In the genomic region with DNA sequence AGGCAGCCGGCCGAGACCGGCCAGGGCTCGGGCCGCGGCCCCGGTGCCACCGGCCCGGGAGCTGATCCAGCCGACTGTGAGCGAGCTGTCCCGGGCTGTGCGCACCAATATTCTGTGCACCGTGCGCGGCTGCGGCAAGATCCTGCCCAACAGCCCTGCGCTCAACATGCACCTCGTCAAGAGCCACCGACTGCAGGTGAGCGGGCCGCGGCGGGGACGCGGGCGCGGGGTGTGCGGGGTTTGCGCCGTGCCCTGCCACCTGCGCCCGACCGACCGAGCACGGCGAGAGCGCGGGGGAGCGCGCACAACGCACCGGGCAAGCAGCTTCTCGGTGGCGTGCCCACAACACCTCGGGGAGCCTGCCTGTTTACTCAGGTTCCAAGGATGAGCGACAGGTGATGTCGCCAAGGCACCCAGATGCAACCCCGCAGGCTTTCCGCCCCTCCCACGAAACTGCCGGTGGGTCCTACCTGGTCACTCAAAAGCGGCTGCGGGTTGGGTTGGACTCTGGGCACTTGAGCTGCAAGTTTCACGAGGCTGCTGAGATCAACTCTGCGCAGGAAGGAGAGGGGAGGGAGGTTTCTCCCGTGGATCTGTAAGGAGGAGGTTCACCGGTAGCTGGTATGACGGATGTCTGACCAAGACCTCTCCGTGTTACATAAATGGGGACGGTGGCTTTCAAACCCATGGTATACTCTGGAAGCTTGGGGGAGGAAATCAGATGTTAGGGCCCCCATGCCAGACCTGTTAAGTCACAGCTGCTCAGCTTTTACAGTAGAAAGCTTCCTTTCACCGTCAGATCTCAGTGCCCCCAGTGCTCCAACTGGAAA, we compare ENCODE assay signal across 8 mouse cellular contexts. TPM values are rescaled to one million over a fixed set of nuclear protein-coding genes. Genes with fewer than 3 reads are reported as not detected.
A peak's percentile ranks its signal among the peaks of the same experiment; 100 is the strongest.
DNase-seq lines count a peak whose midpoint lies in the region; ATAC-seq lines count a peak whose summit lies in the region.

No protein-coding gene starts in this region.

- peak overlapping the region; percentile 95 for H3K4me3 ChIP-seq in intestine, embryonic 15.5 days (replicated peaks)
- peak overlapping the region; percentile 99 for H3K4me3 ChIP-seq in liver, embryonic 11.5 days (ENCODE audit: low read depth, low read length)
- H3K4me3 ChIP-seq in midbrain, embryonic 16.5 days (ENCODE audit: low read depth, low read length): peak overlapping the region; percentile 69
- H3K4me3 ChIP-seq in stomach, embryonic 15.5 days (replicated peaks): peak overlapping the region; percentile 94

- no peaks in the 10 kb centered on the region for H3K9me3 ChIP-seq in intestine, embryonic 15.5 days
- H3K9me3 ChIP-seq in liver, embryonic 11.5 days (ENCODE audit: control insufficient read depth, low read length): no peaks in the 10 kb centered on the region
- H3K9me3 ChIP-seq in midbrain, embryonic 16.5 days (replicated peaks; ENCODE audit: control insufficient read depth, low read length, poor library complexity, severe bottlenecking): no peaks in the 10 kb centered on the region
- H3K9me3 ChIP-seq in stomach, embryonic 15.5 days: no peaks in the 10 kb centered on the region

- under 1% methylated on average over 62 of the region's 62 CpGs for WGBS in intestine, embryonic 15.5 days
- WGBS in liver, embryonic 11.5 days: under 1% methylated on average over 60 of the region's 62 CpGs
- WGBS in midbrain, embryonic 16.5 days: under 1% methylated on average over 62 of the region's 62 CpGs
- WGBS in stomach, embryonic 15.5 days: under 1% methylated on average over 62 of the region's 62 CpGs

- no peaks in the 10 kb centered on the region for H3K27me3 ChIP-seq in intestine, embryonic 15.5 days (replicated peaks)
- no peaks in the 10 kb centered on the region for H3K27me3 ChIP-seq in liver, embryonic 11.5 days (replicated peaks; ENCODE audit: control insufficient read depth, insufficient read depth, low read length)
- H3K27me3 ChIP-seq in midbrain, embryonic 16.5 days (ENCODE audit: control insufficient read depth, insufficient read depth, low read depth, low read length): no peaks in the 10 kb centered on the region
- H3K27me3 ChIP-seq in stomach, embryonic 15.5 days (replicated peaks): no peaks in the 10 kb centered on the region

- H3K36me3 ChIP-seq in intestine, embryonic 15.5 days: no peaks in the 10 kb centered on the region
- H3K36me3 ChIP-seq in liver, embryonic 11.5 days (ENCODE audit: control insufficient read depth, insufficient read depth, low read length): no peaks in the 10 kb centered on the region; the same call in 1 of the 2 replicates
- no peaks in the 10 kb centered on the region for H3K36me3 ChIP-seq in midbrain, embryonic 16.5 days (ENCODE audit: control insufficient read depth, insufficient read depth, low read length)
- H3K36me3 ChIP-seq in stomach, embryonic 15.5 days: no peaks in the 10 kb centered on the region

- peak; percentile 11 for DNase-seq in embryo, embryonic 10 days (ENCODE audit: low spot score)
- DNase-seq in embryo, embryonic 9.5 days (ENCODE audit: extremely low spot score): no peak
- DNase-seq in cerebellum, adult 9-10 months: peak; percentile 58
- peak; percentile 58 to 64 for DNase-seq in frontal cortex, postnatal 36 days (ENCODE audit: low spot score in 2 of 2)
- DNase-seq in liver, embryonic 11.5 days (ENCODE audit: low spot score): peak; percentile 55

- peak overlapping the region; percentile 96 for H3K4me2 ChIP-seq in intestine, embryonic 15.5 days (replicated peaks)
- H3K4me2 ChIP-seq in liver, embryonic 11.5 days: peak overlapping the region; percentile 95
- peak overlapping the region; percentile 81 for H3K4me2 ChIP-seq in midbrain, embryonic 16.5 days (ENCODE audit: low read length)
- H3K4me2 ChIP-seq in stomach, embryonic 15.5 days: peak overlapping the region; percentile 94

- peak overlapping the region; percentile 74 for H3K9ac ChIP-seq in intestine, embryonic 15.5 days
- peak overlapping the region; percentile 89 for H3K9ac ChIP-seq in liver, embryonic 11.5 days (ENCODE audit: low read depth, low read length)
- peak overlapping the region; percentile 90 for H3K9ac ChIP-seq in midbrain, embryonic 16.5 days (ENCODE audit: low read depth, low read length)
- peak overlapping the region; percentile 73 for H3K9ac ChIP-seq in stomach, embryonic 15.5 days

- peaks cover 13% of the 10 kb centered on the region for H3K4me1 ChIP-seq in intestine, embryonic 15.5 days (replicated peaks)
- peaks cover 45% of the 10 kb centered on the region for H3K4me1 ChIP-seq in liver, embryonic 11.5 days (replicated peaks; ENCODE audit: control insufficient read depth, insufficient read depth, low read length)
- H3K4me1 ChIP-seq in midbrain, embryonic 16.5 days (ENCODE audit: control insufficient read depth, insufficient read depth, low read length): peaks cover 14% of the 10 kb centered on the region
- H3K4me1 ChIP-seq in stomach, embryonic 15.5 days: peaks cover 17% of the 10 kb centered on the region

- peak; percentile 76 for ATAC-seq in intestine, embryonic 15.5 days
- ATAC-seq in liver, embryonic 11.5 days (replicated peaks; ENCODE audit: low FRiP score): peak; percentile 40
- ATAC-seq in midbrain, embryonic 16.5 days: peak; percentile 78
- peak; percentile 67 for ATAC-seq in stomach, embryonic 15.5 days (ENCODE audit: insufficient read depth, low FRiP score, low read depth)

- 0 out of 2 replicates have a peak overlapping the region, but pooled peaks have one; percentile 23 for H3K27ac ChIP-seq in intestine, embryonic 15.5 days
- H3K27ac ChIP-seq in liver, embryonic 11.5 days (ENCODE audit: low read depth, low read length): peak overlapping the region; percentile 53
- peak overlapping the region; percentile 66 for H3K27ac ChIP-seq in midbrain, embryonic 16.5 days (ENCODE audit: low read length)
- H3K27ac ChIP-seq in stomach, embryonic 15.5 days: no peak overlapping the region

RNA-seq across cellular contexts. Expression of a gene that starts 0.6 kb away (rescaled TPM):
- polyA plus RNA-seq in intestine, embryonic 15.5 days (2015; fragmentation: Nextera tagmentation; extraction: Ambion mirVana): 9.5 and 10.2 TPM in 2 replicates
- 13.1 and 13.3 TPM in 2 replicates for polyA plus RNA-seq in liver, embryonic 11.5 days (2014; fragmentation: Nextera tagmentation; extraction: Ambion mirVana)
- 20.4 and 20.8 TPM in 2 replicates for polyA plus RNA-seq in midbrain, embryonic 16.5 days (2015; fragmentation: Nextera tagmentation; extraction: Ambion mirVana)
- polyA plus RNA-seq in stomach, embryonic 15.5 days (2015; fragmentation: Nextera tagmentation; extraction: Ambion mirVana): 8.9 and 10.0 TPM in 2 replicates

RNA-seq across cellular contexts. Expression of a gene that starts 22.2 kb away (rescaled TPM):
- polyA plus RNA-seq in intestine, embryonic 15.5 days (2015; fragmentation: Nextera tagmentation; extraction: Ambion mirVana): 24.5 and 29.5 TPM in 2 replicates
- 53.9 and 56.9 TPM in 2 replicates for polyA plus RNA-seq in liver, embryonic 11.5 days (2014; fragmentation: Nextera tagmentation; extraction: Ambion mirVana)
- polyA plus RNA-seq in midbrain, embryonic 16.5 days (2015; fragmentation: Nextera tagmentation; extraction: Ambion mirVana): 6.4 and 6.9 TPM in 2 replicates
- polyA plus RNA-seq in stomach, embryonic 15.5 days (2015; fragmentation: Nextera tagmentation; extraction: Ambion mirVana): 30.7 and 33.0 TPM in 2 replicates

RNA-seq across cellular contexts. Expression of a gene that starts 22.5 kb away (rescaled TPM):
- polyA plus RNA-seq in intestine, embryonic 15.5 days (2015; fragmentation: Nextera tagmentation; extraction: Ambion mirVana): 73.1 and 79.8 TPM in 2 replicates
- 94.4 and 101 TPM in 2 replicates for polyA plus RNA-seq in liver, embryonic 11.5 days (2014; fragmentation: Nextera tagmentation; extraction: Ambion mirVana)
- polyA plus RNA-seq in midbrain, embryonic 16.5 days (2015; fragmentation: Nextera tagmentation; extraction: Ambion mirVana): 25.7 and 27.3 TPM in 2 replicates
- 74.4 and 75.8 TPM in 2 replicates for polyA plus RNA-seq in stomach, embryonic 15.5 days (2015; fragmentation: Nextera tagmentation; extraction: Ambion mirVana)

RNA-seq across cellular contexts. Expression of a gene that starts 35.0 kb away (rescaled TPM):
- polyA plus RNA-seq in intestine, embryonic 15.5 days (2015; fragmentation: Nextera tagmentation; extraction: Ambion mirVana): 1.2 and 1.3 TPM in 2 replicates
- polyA plus RNA-seq in liver, embryonic 11.5 days (2014; fragmentation: Nextera tagmentation; extraction: Ambion mirVana): 0.63 and 0.88 TPM in 2 replicates
- 9.6 and 11.3 TPM in 2 replicates for polyA plus RNA-seq in midbrain, embryonic 16.5 days (2015; fragmentation: Nextera tagmentation; extraction: Ambion mirVana)
- polyA plus RNA-seq in stomach, embryonic 15.5 days (2015; fragmentation: Nextera tagmentation; extraction: Ambion mirVana): 1.3 and 1.7 TPM in 2 replicates

RNA-seq across cellular contexts. Expression of a gene that starts 49.6 kb away (rescaled TPM):
- polyA plus RNA-seq in intestine, embryonic 15.5 days (2015; fragmentation: Nextera tagmentation; extraction: Ambion mirVana): 165 and 181 TPM in 2 replicates
- polyA plus RNA-seq in liver, embryonic 11.5 days (2014; fragmentation: Nextera tagmentation; extraction: Ambion mirVana): 147 and 149 TPM in 2 replicates
- 74.3 and 80.2 TPM in 2 replicates for polyA plus RNA-seq in midbrain, embryonic 16.5 days (2015; fragmentation: Nextera tagmentation; extraction: Ambion mirVana)
- 138 and 143 TPM in 2 replicates for polyA plus RNA-seq in stomach, embryonic 15.5 days (2015; fragmentation: Nextera tagmentation; extraction: Ambion mirVana)
